Mouse (Mus musculus) liver, postnatal 0 days (tissue): ENCODE data around the gene Haghl.
"Not testable (repeated sequence)": the region's sequence is repeated elsewhere in the genome, so short reads cannot be mapped to it uniquely, and the experiment has no call there.

Experiments
- CTCF ChIP-seq: sonication (generic); IDR thresholded peaks from 2 replicates; pipeline ENCODE4 v1.5.1; 2016; ENCODE audit warnings: antibody characterized with exemption, low read depth
- EP300 ChIP-seq: IDR thresholded peaks from 2 replicates; pipeline ENCODE4 v1.6.1; 2016; ENCODE audit warnings: antibody characterized with exemption, low read depth, mild to moderate bottlenecking

DNA sequence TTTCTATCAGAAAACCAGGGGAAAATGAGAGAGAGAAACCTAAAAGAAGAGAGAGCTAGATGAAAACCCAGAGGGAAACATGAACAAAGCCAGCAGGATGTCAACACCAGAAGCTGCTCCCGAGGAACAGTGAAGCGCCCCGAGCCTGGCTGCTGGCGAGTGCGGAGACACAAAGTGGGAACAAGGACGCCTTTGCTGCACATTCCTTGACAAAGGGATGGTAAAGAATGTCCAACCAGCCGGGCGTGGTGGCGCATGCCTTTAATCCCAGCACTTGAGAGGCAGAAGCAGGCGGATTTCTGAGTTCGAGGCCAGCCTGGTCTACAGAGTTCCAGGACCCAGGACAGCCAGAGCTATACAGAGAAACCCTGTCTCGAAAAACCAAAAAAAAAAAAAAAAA lies 44.0 kb downstream of the Haghl start:
- TF ChIP-seq CTCF, EP300: not testable (repeated sequence)
